21 mouse cellular contexts compared by ENCODE assay signal in genomic region chr14:120090401-120090800, GRCm38 (mm10). TPM values are rescaled to one million over a fixed set of nuclear protein-coding genes. Genes with fewer than 3 reads are reported as not detected.
DNase-seq lines count a peak whose midpoint lies in the region; ATAC-seq lines count a peak whose summit lies in the region.
"Had no signal": no experiment of that assay in that cellular context is flagged by ENCODE, and none has a peak within 500 bp of the region (broad histone marks: within the 10 kb centered on the region; RNA-seq: fewer than 3 reads in every experiment).

No protein-coding gene starts in this region.

- H3K9me3 ChIP-seq in kidney, embryonic 15.5 days (replicated peaks) = no peaks in the 10 kb centered on the region
- H3K9me3 ChIP-seq in embryonic facial prominence, embryonic 12.5 days = no peaks in the 10 kb centered on the region
- no peaks in the 10 kb centered on the region for H3K9me3 ChIP-seq in limb, embryonic 13.5 days
- H3K9me3 ChIP-seq: heart, embryonic 12.5 days; hindbrain, embryonic 15.5 days; intestine, embryonic 15.5 days; neural tube, embryonic 12.5 days had no signal

- H3K27me3 ChIP-seq in kidney, embryonic 15.5 days = no peaks in the 10 kb centered on the region
- no peaks in the 10 kb centered on the region for H3K27me3 ChIP-seq in embryonic facial prominence, embryonic 12.5 days
- H3K27me3 ChIP-seq in limb, embryonic 13.5 days = no peaks in the 10 kb centered on the region
- H3K27me3 ChIP-seq: heart, embryonic 12.5 days; hindbrain, embryonic 15.5 days; intestine, embryonic 15.5 days; neural tube, embryonic 12.5 days had no signal

- no peak overlapping the region for H3K4me3 ChIP-seq in kidney, embryonic 15.5 days (replicated peaks)
- H3K4me3 ChIP-seq in embryonic facial prominence, embryonic 12.5 days = no peak overlapping the region
- no peak overlapping the region for H3K4me3 ChIP-seq in limb, embryonic 13.5 days
- H3K4me3 ChIP-seq: gastrocnemius, adult 2 months; heart, embryonic 12.5 days; hindbrain, embryonic 15.5 days; intestine, embryonic 15.5 days; neural tube, embryonic 12.5 days had no signal

- H3K4me2 ChIP-seq in kidney, embryonic 15.5 days = no peak overlapping the region
- peak overlapping the region; percentile 20 for H3K4me2 ChIP-seq in embryonic facial prominence, embryonic 12.5 days (replicated peaks)
- H3K4me2 ChIP-seq in limb, embryonic 13.5 days (replicated peaks) = peak overlapping the region; percentile 34; the same call in 1 of the 2 replicates
- H3K4me2 ChIP-seq: heart, embryonic 12.5 days; hindbrain, embryonic 15.5 days; intestine, embryonic 15.5 days; neural tube, embryonic 12.5 days had no signal

- WGBS in kidney, embryonic 15.5 days = 24% methylated on average over 1 of the region's 1 CpGs
- 9% methylated on average over 1 of the region's 1 CpGs for WGBS in embryonic facial prominence, embryonic 12.5 days
- 16% methylated on average over 1 of the region's 1 CpGs for WGBS in limb, embryonic 13.5 days

- peaks cover 13% of the 10 kb centered on the region; the same call in 1 of the 2 replicates for H3K4me1 ChIP-seq in kidney, embryonic 15.5 days
- H3K4me1 ChIP-seq in embryonic facial prominence, embryonic 12.5 days = peaks cover 19% of the 10 kb centered on the region
- H3K4me1 ChIP-seq in limb, embryonic 13.5 days = peaks cover 18% of the 10 kb centered on the region
- H3K4me1 ChIP-seq: heart, embryonic 12.5 days; hindbrain, embryonic 15.5 days; intestine, embryonic 15.5 days; neural tube, embryonic 12.5 days had no signal

- no peak overlapping the region for H3K9ac ChIP-seq in kidney, embryonic 15.5 days
- no peak overlapping the region for H3K9ac ChIP-seq in embryonic facial prominence, embryonic 12.5 days
- H3K9ac ChIP-seq in limb, embryonic 13.5 days = no peak overlapping the region
- H3K9ac ChIP-seq: heart, embryonic 12.5 days; hindbrain, embryonic 15.5 days; intestine, embryonic 15.5 days; liver, postnatal 0 days; neural tube, embryonic 12.5 days had no signal

- DNase-seq in embryo, embryonic 10.5 days (ENCODE audit: low spot score) = peak; percentile 41
- no peak for DNase-seq in embryo, embryonic 10 days (ENCODE audit: low spot score)
- no peak for DNase-seq in kidney, adult 11 months
- DNase-seq in thymus, adult 18-20 months = no peak
- DNase-seq: adrenal gland, postnatal 10 days; gastrocnemius, adult 2 months; liver, postnatal 0 days; right cerebral cortex, adult 18-20 months had no signal

- ATAC-seq in kidney, embryonic 15.5 days (replicated peaks; ENCODE audit: low FRiP score) = 0 out of 2 replicates have a peak, but pooled peaks have one; percentile 15
- 0 out of 2 replicates have a peak, but pooled peaks have one; percentile 36 for ATAC-seq in embryonic facial prominence, embryonic 12.5 days (ENCODE audit: insufficient number of reproducible peaks, insufficient read depth, low FRiP score, low TSS enrichment)
- ATAC-seq in limb, embryonic 13.5 days (ENCODE audit: low FRiP score, low read depth) = no peak
- no peak for ATAC-seq in CD4-positive, CD25-positive, alpha-beta regulatory T cell, adult 4 months
- ATAC-seq: activated CD4-positive, CD25-positive, alpha-beta regulatory T cell, adult 4 months; intestine, embryonic 15.5 days; liver, postnatal 0 days had no signal

- H3K36me3 ChIP-seq in kidney, embryonic 15.5 days = no peaks in the 10 kb centered on the region
- no peaks in the 10 kb centered on the region for H3K36me3 ChIP-seq in embryonic facial prominence, embryonic 12.5 days
- no peaks in the 10 kb centered on the region for H3K36me3 ChIP-seq in limb, embryonic 13.5 days
- H3K36me3 ChIP-seq: heart, embryonic 12.5 days; hindbrain, embryonic 15.5 days; intestine, embryonic 15.5 days; neural tube, embryonic 12.5 days had no signal

- peak overlapping the region; percentile 49; the same call in 1 of the 2 replicates for H3K27ac ChIP-seq in kidney, embryonic 15.5 days
- H3K27ac ChIP-seq in embryonic facial prominence, embryonic 12.5 days = peak overlapping the region; percentile 83
- H3K27ac ChIP-seq in limb, embryonic 13.5 days = peak overlapping the region; percentile 72
- H3K27ac ChIP-seq: gastrocnemius, adult 2 months; hindbrain, embryonic 15.5 days; intestine, embryonic 15.5 days; neural tube, embryonic 12.5 days; stomach, postnatal 0 days had no signal

RNA-seq across cellular contexts. Expression of gene Oxgr1, which starts 48.2 kb away (rescaled TPM):
- 0.99 and 1.2 TPM in 2 replicates for polyA plus RNA-seq in kidney, embryonic 15.5 days (2015; fragmentation: Nextera tagmentation; extraction: Ambion mirVana)
- polyA plus RNA-seq in embryonic facial prominence, embryonic 12.5 days (2016; fragmentation: Nextera tagmentation; extraction: Ambion mirVana) = not detected in 2 replicates
- 0.24 and 0.33 TPM in 2 replicates for polyA plus RNA-seq in limb, embryonic 13.5 days (2015; fragmentation: Nextera tagmentation; extraction: Ambion mirVana)
- not detected for polyA plus RNA-seq in CD4-positive, CD25-positive, alpha-beta regulatory T cell, adult 4 months (2017; shearing (Covaris generic))
- polyA plus RNA-seq: activated CD4-positive, CD25-positive, alpha-beta regulatory T cell, adult 4 months; forebrain, embryonic 11.5 days; hindbrain, embryonic 15.5 days; large intestine, adult 2 months; liver, adult 2 months; liver, postnatal 0 days; neural tube, embryonic 12.5 days had no signal

Comparison
In these comparisons a context has a peak if more than half of its experiments do, and no peak if none do; other contexts are left out.
1. ATAC-seq: peak in kidney, embryonic 15.5 days (single experiment) and embryonic facial prominence, embryonic 12.5 days (single experiment); none in limb, embryonic 13.5 days (single experiment) and CD4-positive, CD25-positive, alpha-beta regulatory T cell, adult 4 months (single experiment).
2. Peak in every context shown above with its lines, with median percentiles within 50 percentile points of each other: H3K27ac ChIP-seq.